Mouse (Mus musculus) kidney, adult 18-20 months (tissue): ENCODE data around the gene Ypel4.

Experiments
- DNase-seq: peaks from one replicate; pipeline ENCODE4 v3.0.0; 2021

Gene Ypel4

DNA sequence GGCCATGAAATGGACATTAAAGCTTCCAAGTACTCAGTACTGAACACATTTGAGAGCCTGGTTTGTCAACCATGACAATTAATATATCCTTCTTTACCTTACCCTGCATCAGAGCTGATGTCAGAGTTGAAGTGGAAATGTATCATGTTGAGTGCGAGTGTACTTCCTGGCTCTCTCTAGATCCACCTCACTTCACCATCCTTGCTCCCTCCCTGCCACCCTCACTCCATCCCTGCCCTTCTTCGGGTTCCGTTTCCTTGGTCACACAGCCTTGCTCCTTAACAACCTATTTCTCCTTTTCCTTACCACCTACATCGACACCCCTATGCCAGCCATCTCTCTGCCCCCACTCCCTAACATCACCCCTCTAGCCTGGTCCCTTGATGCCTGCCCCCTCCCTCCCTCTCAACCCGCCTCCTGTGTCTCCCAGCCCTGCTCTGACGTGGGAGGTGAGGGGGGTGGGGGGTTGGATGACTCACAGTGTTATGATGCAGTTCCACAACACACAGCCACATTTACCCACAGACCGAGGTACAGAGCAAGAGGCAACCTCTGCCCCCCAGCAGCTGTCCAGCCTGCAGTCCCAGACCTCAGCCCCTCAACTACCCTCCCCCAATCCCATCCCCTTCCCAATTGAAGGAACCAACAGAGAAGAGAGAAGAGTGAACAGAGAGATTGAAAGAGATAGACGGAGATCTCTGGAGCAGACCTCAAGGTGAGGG, at the start of gene Ypel4:
Ypel4 (plus strand) TSS at position 480 of the 722 bp plus-strand sequence.
- no peak for DNase-seq

DNA sequence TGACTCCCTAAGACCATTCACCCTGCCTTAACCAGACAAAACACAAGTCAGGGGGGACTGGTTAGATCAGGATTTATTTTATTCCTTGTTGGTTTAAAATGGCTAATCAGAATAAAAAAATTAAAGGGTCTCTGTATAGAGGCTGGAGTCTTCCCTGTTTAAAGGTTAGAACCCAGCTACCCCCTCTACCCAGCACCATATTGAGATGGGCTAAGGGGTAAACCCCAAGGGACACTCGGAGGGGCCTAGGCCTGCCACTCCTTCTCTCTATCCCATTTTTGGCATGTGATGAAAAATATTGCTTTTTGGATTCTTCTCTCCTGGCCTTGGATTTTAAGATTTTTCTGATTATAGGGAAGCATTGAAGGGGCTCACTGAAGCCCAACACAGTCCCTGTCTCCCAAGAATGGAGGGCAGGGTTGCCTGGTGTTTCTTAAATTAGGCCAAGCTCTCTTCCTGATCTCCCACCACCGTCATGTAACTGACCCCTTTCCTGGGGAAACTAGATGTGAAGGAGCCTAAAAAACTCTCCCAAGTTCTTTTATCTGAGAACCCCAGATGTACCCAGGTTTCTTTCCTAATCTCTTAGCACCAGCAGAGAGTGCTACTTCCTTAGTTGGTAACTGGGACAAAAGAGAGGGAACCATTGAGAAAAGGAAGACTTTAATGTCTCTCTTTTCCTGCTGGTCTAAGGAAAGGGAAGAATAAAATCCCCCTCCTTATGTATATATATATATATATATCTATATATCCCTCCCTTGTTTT, 45.6 kb upstream of the Ypel4 start:
- DNase-seq, result no peak

DNA sequence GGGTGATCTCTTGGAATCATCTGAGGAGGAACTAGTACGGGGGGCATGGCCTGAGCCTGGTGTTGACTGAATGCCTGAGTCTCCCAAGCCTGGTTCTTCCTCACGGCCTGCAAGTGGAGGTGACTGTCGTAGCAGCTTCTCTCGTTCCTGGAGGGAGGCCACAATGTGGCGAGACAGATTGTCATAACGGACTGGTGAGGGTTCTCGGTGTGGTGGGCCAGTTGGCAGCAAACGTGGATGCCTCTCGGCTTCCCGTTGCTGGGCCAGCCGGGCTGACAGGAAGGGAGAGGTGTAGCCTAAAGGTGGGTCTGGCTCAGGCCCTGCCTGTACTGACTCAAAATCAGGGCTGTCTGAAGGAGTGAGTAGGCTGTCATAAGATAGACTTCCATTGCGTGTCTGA, 43.8 kb upstream of the Ypel4 start:
- no peak for DNase-seq

DNA sequence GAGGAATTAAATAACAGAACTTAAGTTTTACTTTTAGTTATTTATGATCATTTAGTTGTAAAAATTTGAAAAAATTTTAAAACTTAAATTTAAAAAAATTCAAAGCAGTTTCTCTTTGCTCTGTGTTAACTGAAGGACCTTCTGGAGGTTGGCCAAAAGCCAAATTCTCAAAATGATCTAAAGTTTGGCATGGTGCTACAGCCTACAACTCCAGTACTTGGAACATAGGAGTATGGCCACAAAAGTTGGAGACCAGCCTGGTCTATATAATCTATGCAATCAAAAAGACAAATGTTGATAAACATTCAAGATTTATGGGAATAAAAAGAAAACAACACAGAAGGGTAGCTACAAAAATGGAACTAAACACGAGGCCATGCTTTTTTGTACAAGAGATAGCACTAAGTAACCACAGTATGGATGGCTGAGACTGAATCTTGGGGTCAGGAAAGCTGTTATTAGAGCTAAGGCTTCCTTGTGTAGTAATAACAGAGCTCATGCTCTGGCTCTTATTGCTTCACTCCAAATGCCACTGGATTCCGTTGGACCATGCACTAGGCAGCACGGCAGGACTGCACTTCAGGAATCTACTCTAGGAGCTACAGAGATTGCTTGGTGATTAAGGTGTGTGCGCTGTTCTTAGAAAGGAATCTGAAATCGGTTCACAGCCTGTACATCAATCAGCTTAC, 38.7 kb upstream of the Ypel4 start:
- no peak for DNase-seq

DNA sequence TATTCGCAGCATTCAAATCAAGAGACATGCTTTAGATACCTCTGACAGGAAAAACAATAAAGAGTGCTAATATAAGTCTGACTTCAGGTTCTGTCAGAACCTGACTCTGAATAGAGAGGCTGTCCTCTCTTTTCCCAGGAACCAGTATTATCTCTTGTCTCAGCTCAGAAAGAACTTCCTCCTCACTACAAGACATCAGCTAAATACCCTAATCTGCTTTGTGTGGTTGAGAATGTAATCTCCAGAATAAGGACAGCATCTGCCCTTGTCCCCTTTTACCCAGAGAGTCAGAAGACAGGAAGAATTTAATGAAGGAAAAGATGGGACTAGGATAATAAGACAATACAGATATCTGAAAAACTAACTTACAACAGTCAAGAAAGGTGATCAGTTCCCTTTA, 30.4 kb upstream of the Ypel4 start:
- DNase-seq, result no peak

DNA sequence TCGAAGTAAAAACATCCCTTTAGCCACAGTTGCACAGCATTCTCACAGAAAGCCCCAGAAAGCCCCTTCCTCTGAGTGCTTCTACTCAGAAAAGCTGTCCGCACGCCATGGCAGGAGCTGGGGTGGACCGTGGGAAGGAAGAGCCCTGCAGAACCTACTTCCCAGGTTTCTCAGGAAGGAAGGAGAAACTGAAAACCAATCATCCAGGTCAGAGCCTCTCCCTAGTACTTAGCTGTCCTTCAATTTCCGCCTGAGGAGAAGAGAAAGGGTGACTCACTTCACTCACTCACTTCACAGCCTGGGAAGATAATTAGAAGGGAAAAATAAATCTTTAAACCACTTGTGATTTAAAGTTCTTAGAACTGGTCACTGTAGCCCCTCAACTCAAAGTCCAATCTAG, 29.5 kb upstream of the Ypel4 start:
- DNase-seq, result no peak

DNA sequence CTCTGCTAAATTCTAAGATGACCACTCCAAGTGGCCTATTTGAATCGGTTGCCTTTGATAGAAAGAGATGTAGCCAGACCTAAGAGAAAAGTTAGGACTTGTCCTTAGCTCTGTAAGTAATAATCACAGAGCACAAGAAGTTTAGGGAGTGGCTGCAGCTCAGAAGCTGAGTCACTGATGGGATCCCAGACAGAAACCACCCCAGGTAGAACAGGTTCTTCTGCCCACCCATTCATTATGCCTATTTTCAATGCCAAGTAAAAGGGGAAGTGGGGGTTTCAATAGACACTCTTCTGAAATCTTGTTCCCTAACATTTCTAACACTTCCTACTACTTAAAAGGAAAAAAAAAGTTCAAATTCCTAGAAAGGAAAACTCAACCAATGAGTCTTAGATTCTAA, 28.6 kb upstream of the Ypel4 start:
- DNase-seq, result no peak

DNA sequence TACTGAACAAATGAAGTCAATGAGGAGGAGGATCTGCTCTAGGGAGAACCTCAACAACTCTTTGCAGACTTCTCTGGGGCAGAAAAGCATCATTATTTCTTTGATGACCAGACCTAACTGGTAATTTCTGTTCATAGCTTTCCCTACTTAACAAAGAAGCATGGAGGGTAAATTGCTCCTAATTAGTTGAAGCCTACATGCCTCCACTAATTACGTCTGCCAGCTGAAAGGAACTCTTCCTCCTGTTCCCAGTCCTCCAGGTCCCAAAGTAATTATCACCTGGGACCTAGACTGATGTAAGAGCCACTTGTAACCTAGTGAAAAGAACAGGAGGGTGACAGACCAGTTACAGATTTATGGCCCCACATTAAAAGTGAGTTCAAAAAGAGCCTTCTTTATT, 26.3 kb upstream of the Ypel4 start:
- no peak for DNase-seq

DNA sequence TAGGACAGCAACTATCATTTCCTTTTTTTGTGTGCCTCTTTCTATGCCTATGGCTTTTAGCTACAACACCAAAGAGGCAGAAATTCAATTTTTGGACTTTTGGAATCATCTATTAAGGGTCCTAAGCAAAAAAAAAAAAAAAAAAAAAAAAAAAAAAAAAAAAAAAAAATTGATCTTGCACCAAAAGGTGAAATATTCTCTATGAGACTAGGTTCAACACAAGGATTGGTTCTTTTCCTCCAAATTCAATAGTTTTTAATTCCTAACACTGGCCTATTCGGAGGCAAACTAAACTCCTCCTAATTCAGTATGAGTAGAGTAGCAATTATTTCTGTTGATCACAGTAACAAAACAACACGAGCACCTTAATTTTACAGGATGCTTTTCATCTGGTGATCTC, 22.0 kb upstream of the Ypel4 start:
- DNase-seq, result no peak

DNA sequence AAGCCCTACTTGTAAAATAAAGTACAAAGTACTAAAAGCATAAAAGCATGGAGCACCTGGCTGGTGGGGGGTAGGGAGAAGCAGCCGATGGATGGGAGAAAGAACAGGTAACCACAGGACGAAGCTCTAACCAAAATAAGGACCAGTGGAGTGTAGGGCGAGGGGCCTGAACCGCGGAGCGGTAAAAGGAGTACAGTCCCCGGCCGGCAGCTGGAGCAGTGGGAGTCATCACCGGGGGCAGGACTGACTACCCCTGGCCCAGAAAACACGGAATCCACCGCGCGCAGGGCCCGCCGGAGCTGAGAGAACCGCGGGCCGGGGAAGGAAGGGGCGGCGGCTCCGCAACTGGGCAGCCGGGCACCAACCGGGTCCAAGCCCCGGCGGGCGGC, 19.4 kb upstream of the Ypel4 start:
- DNase-seq, result no peak

DNA sequence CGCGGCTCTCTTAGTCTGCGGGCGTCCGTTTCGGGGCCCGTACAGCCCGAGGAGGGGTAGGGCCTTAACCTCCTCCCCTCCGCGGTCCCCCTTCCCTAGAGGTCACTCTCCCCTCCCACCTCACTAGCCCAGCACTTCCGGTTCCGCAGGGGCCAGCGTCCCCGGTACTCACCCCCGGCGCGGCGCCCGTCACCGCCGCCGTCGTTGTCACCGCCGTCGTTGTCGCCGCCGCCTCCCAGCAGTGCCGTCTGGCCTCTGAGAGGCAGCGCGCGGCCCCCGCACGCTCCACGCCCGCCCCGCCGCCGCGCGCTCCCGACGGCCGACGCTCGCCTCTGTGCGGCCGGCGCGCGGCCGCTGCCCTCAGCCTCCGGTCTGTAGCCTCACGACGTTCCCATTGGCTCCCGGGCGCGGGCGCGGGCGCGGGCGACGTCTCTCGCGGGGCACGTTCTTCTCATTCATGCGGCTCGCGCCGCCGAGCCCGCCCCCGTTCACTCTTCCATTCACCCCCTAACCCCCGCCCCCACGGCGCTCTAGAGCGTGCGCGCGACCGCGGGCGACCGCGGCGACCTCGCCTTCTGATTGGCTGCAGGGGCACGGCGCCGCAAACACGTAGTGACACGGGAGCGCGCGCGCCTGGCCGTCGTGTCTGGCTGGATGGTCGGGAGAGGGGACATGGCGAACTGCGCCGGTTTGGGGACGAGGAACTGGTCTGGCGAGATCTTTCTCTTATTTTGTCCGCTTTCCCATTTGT, 18.9 kb upstream of the Ypel4 start, which contains the start of gene Zdhhc5:
Zdhhc5 (minus strand) TSS at position 370 of the 751 bp plus-strand sequence.
- peak; percentile 99 for DNase-seq

DNA sequence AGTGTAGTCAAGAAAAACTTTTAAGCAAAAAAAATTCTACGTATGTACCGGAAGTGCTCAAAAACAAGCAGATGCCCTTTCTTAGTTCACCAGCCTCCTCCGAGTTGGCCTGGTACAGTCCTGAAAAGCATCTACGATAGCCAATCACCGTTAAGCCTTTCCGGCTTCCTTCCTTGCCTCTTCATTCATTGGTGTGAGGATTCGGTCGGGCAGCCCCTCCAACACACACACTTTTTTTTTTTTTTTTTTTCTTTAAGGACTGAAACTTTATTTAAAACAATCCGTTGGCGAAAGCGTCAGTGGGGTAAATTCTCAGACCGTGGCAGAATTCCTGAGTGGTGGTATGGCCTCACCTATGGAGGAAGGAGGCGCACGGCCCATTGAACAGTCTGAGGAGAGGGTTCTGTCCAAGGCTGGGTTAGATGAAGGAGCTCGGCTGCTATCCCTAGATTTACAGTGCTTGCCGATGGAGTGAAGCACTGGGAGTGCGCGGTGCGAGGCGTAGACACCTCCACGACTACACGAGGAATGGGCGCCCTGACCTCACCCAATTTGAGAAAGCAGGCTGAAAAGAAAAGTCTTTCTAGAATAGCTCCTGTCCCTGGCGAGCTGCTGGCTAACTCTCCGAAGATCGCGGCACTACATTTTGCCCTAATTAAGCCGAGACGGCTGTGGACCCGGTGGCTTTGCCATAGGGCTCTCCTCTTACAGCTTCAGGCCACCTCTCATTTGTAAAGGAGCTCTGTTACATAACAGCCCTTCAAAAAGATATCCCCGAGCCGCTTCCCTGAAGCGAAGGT, 18.1 kb upstream of the Ypel4 start:
- DNase-seq, result peak; percentile 83

DNA sequence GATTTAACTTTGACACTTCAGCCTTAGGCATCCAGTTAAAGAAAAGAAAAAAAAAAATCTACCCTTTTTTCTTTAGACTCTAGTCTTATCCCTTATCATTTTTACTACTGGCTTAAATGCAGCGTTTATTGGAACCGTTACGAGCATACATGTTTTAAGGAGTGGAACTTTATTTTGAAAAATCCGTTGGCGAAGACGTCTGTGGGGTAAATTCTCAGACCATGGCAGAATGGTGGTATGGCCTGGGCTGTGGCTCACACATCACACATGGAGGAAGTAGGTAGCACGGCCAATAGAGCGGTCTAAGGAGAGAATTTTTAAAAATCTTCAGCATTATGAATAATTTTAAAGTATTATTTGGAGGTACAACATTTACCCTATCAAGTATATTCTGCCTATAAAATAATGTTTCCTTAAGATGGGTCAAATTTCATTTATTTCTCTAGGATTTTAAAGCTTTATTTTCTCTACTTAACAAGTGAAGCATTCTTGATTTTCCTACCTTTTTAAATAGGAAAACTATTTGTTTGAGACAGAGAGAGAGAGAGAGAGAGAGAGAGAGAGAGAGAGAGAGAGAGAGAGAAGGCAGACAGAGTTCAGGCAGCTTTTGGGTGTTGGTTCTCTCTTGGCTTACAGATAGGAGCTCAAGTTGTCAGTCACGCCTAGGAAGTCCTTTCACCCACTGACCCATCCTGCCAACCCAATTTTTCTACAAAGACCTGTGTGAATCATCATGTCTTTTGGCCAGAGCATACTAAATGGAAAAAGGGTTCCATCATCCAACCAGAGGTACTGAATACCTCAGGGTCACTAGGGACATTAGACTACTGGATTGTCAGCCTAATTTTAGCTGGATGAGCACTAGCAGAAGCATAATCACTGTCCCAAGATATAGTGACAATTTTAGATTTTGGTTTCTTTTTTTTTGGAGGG, 17.2 kb upstream of the Ypel4 start:
- DNase-seq, result no peak

DNA sequence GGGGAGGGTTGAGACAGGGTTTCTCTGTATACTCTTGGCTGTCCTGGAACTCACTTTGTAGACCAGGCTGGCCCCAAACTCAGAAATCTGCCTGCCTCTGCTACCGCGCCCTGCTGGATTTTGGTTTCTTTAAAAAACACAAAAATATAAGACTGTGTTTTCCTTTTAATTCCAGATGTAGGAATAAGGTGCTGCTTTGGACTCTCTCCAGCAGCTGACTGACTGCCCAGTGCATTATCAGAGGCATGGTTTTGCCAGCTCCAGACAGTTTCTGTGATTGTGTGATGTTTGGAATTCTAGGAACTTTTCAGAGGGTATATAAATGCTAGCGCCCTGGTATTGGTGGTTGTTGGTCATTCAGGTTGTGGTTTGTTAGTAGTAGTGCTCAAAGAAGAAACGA, 16.5 kb upstream of the Ypel4 start:
- no peak for DNase-seq

DNA sequence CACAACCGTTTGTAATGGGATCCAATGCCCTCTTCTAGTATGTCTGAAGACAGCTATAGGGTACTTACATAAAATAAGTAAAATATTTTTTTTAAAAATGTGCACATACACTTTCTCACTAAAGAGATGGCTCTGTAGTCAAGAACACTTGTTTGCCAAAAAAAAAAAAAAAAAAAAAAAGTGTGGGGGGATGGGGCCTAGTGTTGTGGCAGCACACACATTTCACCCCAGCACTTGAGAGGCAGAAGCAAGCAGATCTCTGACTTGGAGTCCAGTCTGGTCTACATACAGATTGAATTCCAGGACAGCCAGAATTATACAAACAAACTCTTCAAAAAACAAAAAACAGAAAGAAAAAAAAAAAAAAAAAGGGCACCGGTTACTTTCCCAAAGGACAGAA, 13.1 kb upstream of the Ypel4 start:
- no peak for DNase-seq

DNA sequence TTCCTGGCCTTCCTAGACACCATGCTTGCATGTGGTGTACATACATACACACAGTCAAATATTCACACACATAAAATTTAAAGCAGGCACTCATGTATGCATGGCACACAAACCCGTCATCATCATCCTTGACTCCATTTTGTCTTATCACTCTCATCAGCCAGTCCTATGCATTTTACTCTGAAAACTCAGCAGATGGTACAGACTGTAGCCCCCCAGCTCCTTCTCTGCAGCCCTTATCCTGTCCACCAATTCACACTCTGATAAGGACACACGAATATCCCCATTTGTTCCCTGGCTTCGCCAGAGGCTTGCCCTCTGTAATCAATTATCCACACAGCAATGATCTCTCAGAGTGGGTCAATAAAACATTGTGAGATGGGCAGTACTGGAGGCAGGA, 12.7 kb upstream of the Ypel4 start:
- no peak for DNase-seq

DNA sequence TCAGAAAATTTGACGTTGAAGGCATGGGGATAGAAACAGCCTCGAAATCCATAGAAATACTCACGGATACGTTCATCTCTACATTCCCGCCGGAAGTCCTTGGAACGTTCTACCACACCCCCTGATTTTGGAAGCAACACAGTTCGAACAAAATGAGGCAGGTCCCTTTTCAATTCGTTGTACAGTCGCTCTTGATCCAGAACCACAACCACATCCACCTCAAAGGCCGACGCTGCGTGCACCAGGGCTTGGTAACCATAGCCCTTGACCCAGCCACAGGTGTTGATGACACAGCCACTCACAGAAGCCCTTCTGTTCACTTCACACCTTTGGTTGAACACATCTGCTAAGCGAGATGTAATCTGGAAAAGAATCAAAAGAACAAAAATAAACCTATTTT, 10.0 kb upstream of the Ypel4 start:
- DNase-seq, result no peak

DNA sequence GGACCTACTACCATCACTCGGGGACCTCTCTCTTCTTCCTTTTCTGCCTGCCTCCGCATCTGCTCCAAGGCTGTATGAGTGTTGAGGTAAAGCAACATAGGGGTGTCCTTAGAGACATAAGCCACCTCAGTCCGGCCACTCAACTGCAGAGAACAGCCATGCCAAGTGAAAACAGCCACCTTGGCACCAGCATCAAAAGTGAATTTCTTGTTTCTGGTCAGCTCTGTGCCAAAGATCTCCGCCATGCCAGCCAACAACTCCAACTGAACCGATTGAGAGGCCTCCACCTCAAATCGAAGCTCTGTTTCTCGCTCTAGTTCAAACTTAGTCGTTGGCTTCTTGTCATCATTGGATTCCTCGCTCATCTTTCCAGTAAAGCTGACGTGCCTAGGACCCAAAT, 8.1 kb upstream of the Ypel4 start:
- no peak for DNase-seq

DNA sequence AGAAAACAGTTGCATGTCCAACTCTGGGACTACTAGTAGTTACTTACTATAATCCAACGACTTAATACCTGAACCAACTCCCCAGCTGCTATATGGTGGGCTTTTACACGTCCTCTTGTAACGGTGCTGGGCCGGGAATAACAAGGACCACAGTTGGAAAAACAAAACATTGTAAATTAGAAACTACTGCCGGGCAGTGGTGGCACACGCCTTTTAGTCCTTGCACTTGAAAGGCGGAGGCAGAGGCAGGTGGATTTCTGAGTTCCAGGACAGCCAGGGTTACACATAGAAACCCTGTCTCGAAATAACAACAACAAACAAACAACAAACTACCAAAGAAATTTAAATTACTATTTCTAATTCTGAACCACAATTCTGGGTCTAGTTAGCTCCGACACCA, 7.1 kb upstream of the Ypel4 start:
- DNase-seq, result no peak

DNA sequence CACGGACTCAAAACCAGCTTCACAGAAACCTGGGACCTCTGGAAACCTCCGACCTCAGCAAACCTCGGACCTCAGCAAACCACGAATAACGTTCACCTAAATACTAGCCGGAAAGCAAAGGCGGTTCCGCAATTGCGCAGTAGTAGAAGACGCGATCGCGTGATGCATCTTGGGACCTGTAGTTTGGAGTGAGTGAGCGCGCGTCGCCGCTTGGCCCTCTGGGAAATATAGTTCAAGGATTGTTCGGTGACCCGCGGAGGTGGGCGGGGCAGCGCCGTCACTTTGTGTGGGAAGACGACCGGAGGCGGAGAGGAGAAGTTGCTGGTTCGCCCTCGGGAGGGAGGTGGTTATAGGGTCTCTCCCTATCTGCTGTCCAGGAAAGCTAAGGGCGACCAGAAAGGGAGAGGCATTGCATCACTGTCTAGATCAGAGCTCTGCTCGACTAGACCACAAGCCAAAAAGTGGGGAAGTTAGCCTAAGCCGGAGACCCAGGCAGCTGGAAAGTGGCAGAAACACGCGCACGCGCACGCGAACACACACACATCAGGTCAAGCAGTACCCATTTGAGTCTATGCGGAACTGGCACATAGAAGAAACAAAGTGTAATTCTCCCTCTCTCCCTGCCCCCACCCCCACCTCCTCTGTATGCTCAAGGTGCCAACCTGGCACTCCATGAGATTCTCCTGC, 6.5 kb upstream of the Ypel4 start, which contains the start of gene Clp1:
Clp1 (minus strand) TSS at position 179 of the 687 bp plus-strand sequence.
- DNase-seq, result peak; percentile 98
